Mouse (Mus musculus) bone marrow macrophage, adult 2 months (primary cell): ENCODE measurements at regions not wholly inside any gene's neighbourhood (a gene's known extent, or its start where the extent isn't known, plus 50 kb on each side); places are given as distances from the start of the nearest gene placed in this dataset.

Experiments used
- CTCF ChIP-seq: IDR thresholded peaks from 2 replicates; pipeline ENCODE4 v1.5.1; 2012; ENCODE audit warnings: low read depth, mild to moderate bottlenecking, low read length, moderate library complexity
- POLR2A ChIP-seq: IDR thresholded peaks from 2 replicates; pipeline ENCODE4 v1.6.1; 2012; ENCODE audit warnings: mild to moderate bottlenecking, low read depth, low read length, borderline replicate concordance

DNA sequence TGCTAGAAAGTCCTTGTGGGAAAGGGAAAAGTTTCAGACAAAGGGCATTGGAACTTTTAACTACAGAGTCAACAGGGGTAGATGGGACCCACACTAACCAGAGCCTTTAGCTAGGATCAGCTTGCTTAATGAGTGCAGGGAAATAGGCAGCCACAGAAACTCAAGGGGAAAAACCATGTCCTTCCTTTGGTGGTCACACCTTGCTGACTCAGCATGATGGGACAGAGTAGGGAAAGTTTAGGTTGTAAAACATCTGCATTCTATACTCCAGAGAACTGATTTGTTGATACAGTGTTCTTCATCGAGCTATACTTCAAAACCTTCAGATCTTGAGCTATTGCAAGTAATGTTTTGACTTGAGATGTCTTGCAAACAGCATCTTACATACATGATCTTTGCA is 365.9 kb upstream of the Mmadhc start:
- TF ChIP-seq CTCF (no peak), POLR2A (no peak)
